Mouse (Mus musculus): ENCODE measurements around the gene Agfg1. TPM values are rescaled to one million over a fixed set of nuclear protein-coding genes. Genes with fewer than 3 reads are reported as not detected.

The Agfg1 gene
- polyA plus RNA-seq, 1 experiment from 2014 or later = 25.7 TPM

GRCm38 (mm10) chr1:82831547-82832240 lies 7.6 kb upstream of the Agfg1 start:
- Histone ChIP-seq H3K4me1 (ENCODE audit: control insufficient read depth, insufficient read depth, low read length) (no peaks in the 10 kb centered on the region), H3K4me3 (ENCODE audit: low read depth, low read length) (no peak overlapping the region), H3K36me3 (ENCODE audit: control insufficient read depth, insufficient read depth, low read length) (no peaks in the 10 kb centered on the region), H3K9me3 (replicated peaks; ENCODE audit: control insufficient read depth, low read length, poor library complexity, severe bottlenecking) (no peaks in the 10 kb centered on the region), H3K9ac (ENCODE audit: low read depth, low read length) (no peak overlapping the region), H3K27me3 (ENCODE audit: control insufficient read depth, insufficient read depth, low read depth, low read length) (no peaks in the 10 kb centered on the region), H3K27ac (ENCODE audit: low read length) (0 out of 2 replicates have a peak overlapping the region, but pooled peaks have one; percentile 17), H3K4me2 (ENCODE audit: low read length) (no peak overlapping the region)
- ATAC-seq = no peak
- WGBS = 71% methylated on average over 9 of the region's 9 CpGs

- ATAC-seq = no peak
- H3K4me1 ChIP-seq (ENCODE audit: control insufficient read depth, insufficient read depth, low read length) = no peaks in the 10 kb centered on the region
- 67% methylated on average over 11 of the region's 11 CpGs for WGBS
- no peak overlapping the region for H3K4me3 ChIP-seq (ENCODE audit: low read depth, low read length)
- no peaks in the 10 kb centered on the region for H3K27me3 ChIP-seq (ENCODE audit: control insufficient read depth, insufficient read depth, low read depth, low read length)
- no peaks in the 10 kb centered on the region for H3K9me3 ChIP-seq (replicated peaks; ENCODE audit: control insufficient read depth, low read length, poor library complexity, severe bottlenecking)
- H3K36me3 ChIP-seq (ENCODE audit: control insufficient read depth, insufficient read depth, low read length) = no peaks in the 10 kb centered on the region
- H3K4me2 ChIP-seq (ENCODE audit: low read length) = no peak overlapping the region
- no peak overlapping the region for H3K27ac ChIP-seq (ENCODE audit: low read length)
- H3K9ac ChIP-seq (ENCODE audit: low read depth, low read length) = no peak overlapping the region
Observed at GRCm38 (mm10) chr1:82832495-82833021, 6.7 kb upstream of the Agfg1 start.

- Histone ChIP-seq H3K27me3 (ENCODE audit: control insufficient read depth, insufficient read depth, low read depth, low read length) (no peaks in the 10 kb centered on the region), H3K4me2 (ENCODE audit: low read length) (no peak overlapping the region), H3K9ac (ENCODE audit: low read depth, low read length) (no peak overlapping the region), H3K36me3 (ENCODE audit: control insufficient read depth, insufficient read depth, low read length) (no peaks in the 10 kb centered on the region), H3K4me3 (ENCODE audit: low read depth, low read length) (no peak overlapping the region), H3K27ac (ENCODE audit: low read length) (no peak overlapping the region), H3K4me1 (ENCODE audit: control insufficient read depth, insufficient read depth, low read length) (no peaks in the 10 kb centered on the region), H3K9me3 (replicated peaks; ENCODE audit: control insufficient read depth, low read length, poor library complexity, severe bottlenecking) (no peaks in the 10 kb centered on the region)
- no peak for ATAC-seq
- 90% methylated on average over 2 of the region's 2 CpGs for WGBS
Observed at GRCm38 (mm10) chr1:82833501-82833900, 5.8 kb upstream of the Agfg1 start.

GRCm38 (mm10) chr1:82834572-82834971 lies 4.7 kb upstream of the Agfg1 start:
- Histone ChIP-seq H3K9ac (ENCODE audit: low read depth, low read length) (no peak overlapping the region), H3K36me3 (ENCODE audit: control insufficient read depth, insufficient read depth, low read length) (no peaks in the 10 kb centered on the region), H3K9me3 (replicated peaks; ENCODE audit: control insufficient read depth, low read length, poor library complexity, severe bottlenecking) (no peaks in the 10 kb centered on the region), H3K27me3 (ENCODE audit: control insufficient read depth, insufficient read depth, low read depth, low read length) (no peaks in the 10 kb centered on the region), H3K4me1 (ENCODE audit: control insufficient read depth, insufficient read depth, low read length) (no peaks in the 10 kb centered on the region), H3K4me2 (ENCODE audit: low read length) (no peak overlapping the region), H3K4me3 (ENCODE audit: low read depth, low read length) (no peak overlapping the region), H3K27ac (ENCODE audit: low read length) (no peak overlapping the region)
- 71% methylated on average over 8 of the region's 8 CpGs for WGBS
- no peak for ATAC-seq

- ATAC-seq = no peak
- H3K4me1 ChIP-seq (ENCODE audit: control insufficient read depth, insufficient read depth, low read length) = peaks cover 14% of the 10 kb centered on the region
- H3K9ac ChIP-seq (ENCODE audit: low read depth, low read length) = no peak overlapping the region
- no peak overlapping the region for H3K4me3 ChIP-seq (ENCODE audit: low read depth, low read length)
- no peaks in the 10 kb centered on the region for H3K27me3 ChIP-seq (ENCODE audit: control insufficient read depth, insufficient read depth, low read depth, low read length)
- H3K9me3 ChIP-seq (replicated peaks; ENCODE audit: control insufficient read depth, low read length, poor library complexity, severe bottlenecking) = no peaks in the 10 kb centered on the region
- 82% methylated on average over 13 of the region's 13 CpGs for WGBS
- no peaks in the 10 kb centered on the region for H3K36me3 ChIP-seq (ENCODE audit: control insufficient read depth, insufficient read depth, low read length)
- H3K4me2 ChIP-seq (ENCODE audit: low read length) = no peak overlapping the region
- no peak overlapping the region for H3K27ac ChIP-seq (ENCODE audit: low read length)
Observed at GRCm38 (mm10) chr1:82836342-82837217, 2.7 kb upstream of the Agfg1 start.

GRCm38 (mm10) chr1:82837579-82837978 lies 1.7 kb upstream of the Agfg1 start:
- Histone ChIP-seq H3K36me3 (ENCODE audit: control insufficient read depth, insufficient read depth, low read length) (no peaks in the 10 kb centered on the region), H3K9ac (ENCODE audit: low read depth, low read length) (no peak overlapping the region), H3K9me3 (replicated peaks; ENCODE audit: control insufficient read depth, low read length, poor library complexity, severe bottlenecking) (no peaks in the 10 kb centered on the region), H3K27me3 (ENCODE audit: control insufficient read depth, insufficient read depth, low read depth, low read length) (no peaks in the 10 kb centered on the region), H3K4me3 (ENCODE audit: low read depth, low read length) (no peak overlapping the region), H3K27ac (ENCODE audit: low read length) (no peak overlapping the region), H3K4me2 (ENCODE audit: low read length) (no peak overlapping the region), H3K4me1 (ENCODE audit: control insufficient read depth, insufficient read depth, low read length) (peaks cover 15% of the 10 kb centered on the region)
- no peak for ATAC-seq
- WGBS = 82% methylated on average over 6 of the region's 6 CpGs

GRCm38 (mm10) chr1:82838469-82839295 lies 601 bp upstream of the Agfg1 start:
- no peaks in the 10 kb centered on the region for H3K36me3 ChIP-seq (ENCODE audit: control insufficient read depth, insufficient read depth, low read length)
- H3K27ac ChIP-seq (ENCODE audit: low read length) = peak overlapping the region; percentile 93
- H3K9ac ChIP-seq (ENCODE audit: low read depth, low read length) = peak overlapping the region; percentile 53
- H3K4me1 ChIP-seq (ENCODE audit: control insufficient read depth, insufficient read depth, low read length) = peaks cover 18% of the 10 kb centered on the region
- peak; percentile 1 for ATAC-seq
- H3K27me3 ChIP-seq (ENCODE audit: control insufficient read depth, insufficient read depth, low read depth, low read length) = no peaks in the 10 kb centered on the region
- peak overlapping the region; percentile 99 for H3K4me3 ChIP-seq (ENCODE audit: low read depth, low read length)
- no peaks in the 10 kb centered on the region for H3K9me3 ChIP-seq (replicated peaks; ENCODE audit: control insufficient read depth, low read length, poor library complexity, severe bottlenecking)
- WGBS = 31% methylated on average over 18 of the region's 18 CpGs
- peak overlapping the region; percentile 62 for H3K4me2 ChIP-seq (ENCODE audit: low read length)

- Histone ChIP-seq H3K9me3 (replicated peaks; ENCODE audit: control insufficient read depth, low read length, poor library complexity, severe bottlenecking) (no peaks in the 10 kb centered on the region), H3K4me1 (ENCODE audit: control insufficient read depth, insufficient read depth, low read length) (peaks cover 18% of the 10 kb centered on the region), H3K36me3 (ENCODE audit: control insufficient read depth, insufficient read depth, low read length) (no peaks in the 10 kb centered on the region), H3K4me3 (ENCODE audit: low read depth, low read length) (peak overlapping the region; percentile 99), H3K9ac (ENCODE audit: low read depth, low read length) (peak overlapping the region; percentile 97), H3K27ac (ENCODE audit: low read length) (peak overlapping the region; percentile 93), H3K27me3 (ENCODE audit: control insufficient read depth, insufficient read depth, low read depth, low read length) (no peaks in the 10 kb centered on the region), H3K4me2 (ENCODE audit: low read length) (peak overlapping the region; percentile 82)
- ATAC-seq = peak; percentile 82
- WGBS = under 1% methylated on average over 72 of the region's 86 CpGs
Observed at GRCm38 (mm10) chr1:82839614-82840421, 535 bp downstream of the Agfg1 start.

Measured in midbrain, embryonic 16.5 days (tissue).